Mouse (Mus musculus) adrenal gland, postnatal 36 days (tissue): ENCODE measurements at regions not wholly inside any gene's neighbourhood (a gene's known extent, or its start where the extent isn't known, plus 50 kb on each side); places are given as distances from the start of the nearest gene placed in this dataset.

Experiments used
- DNase-seq, 2 experiments: peaks; one replicate each; pipeline ENCODE4 v3.0.0; 2021; ENCODE audit warnings: mixed read lengths in 1 of 2

GRCm38 (mm10) chr1:158163411-158163810 is 192.7 kb downstream of the Brinp2 start:
- DNase-seq: no peak

DNA sequence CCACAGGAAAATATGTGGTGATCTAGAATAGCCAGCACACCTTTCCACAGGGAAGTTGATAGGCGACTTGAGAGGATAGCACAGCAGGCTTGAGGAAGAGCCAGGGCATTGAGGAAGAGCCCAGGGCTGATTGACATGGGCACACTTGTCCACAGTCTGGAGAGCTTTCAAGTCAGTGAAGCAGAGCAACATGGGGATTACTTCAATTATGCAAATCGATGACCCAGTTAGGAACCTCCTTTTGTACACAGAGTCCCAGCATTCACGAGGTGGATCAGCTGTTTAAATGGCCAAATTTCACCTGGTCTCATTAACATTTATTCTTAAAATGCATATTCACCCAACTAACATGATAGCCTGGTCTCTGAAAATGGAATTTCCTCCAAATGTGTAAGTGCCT is 186.1 kb downstream of the Brinp2 start:
- DNase-seq: no peak

DNA sequence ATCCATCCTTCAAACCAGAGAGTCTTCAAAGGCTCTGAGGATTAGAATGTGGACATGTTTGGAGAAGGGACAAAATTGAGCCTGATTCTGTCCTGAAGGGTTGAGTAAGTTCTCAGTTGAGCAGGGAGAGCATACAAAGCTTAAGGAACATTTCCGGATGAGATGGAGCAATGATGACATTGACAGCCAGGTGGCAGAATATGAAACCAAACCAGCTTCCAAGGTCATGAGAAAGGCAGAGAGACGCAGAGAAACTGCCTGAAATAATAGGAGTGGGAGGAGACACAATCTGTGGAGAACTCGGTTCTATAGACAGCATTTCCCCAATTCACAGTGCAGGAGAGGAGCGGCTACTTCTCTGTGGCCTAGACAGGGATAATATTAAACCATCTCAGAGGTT is 176.0 kb downstream of the Brinp2 start:
- no peak for DNase-seq

- no peak for DNase-seq
Measured at GRCm38 (mm10) chr1:158181296-158181695, 174.8 kb downstream of the Brinp2 start.

DNA sequence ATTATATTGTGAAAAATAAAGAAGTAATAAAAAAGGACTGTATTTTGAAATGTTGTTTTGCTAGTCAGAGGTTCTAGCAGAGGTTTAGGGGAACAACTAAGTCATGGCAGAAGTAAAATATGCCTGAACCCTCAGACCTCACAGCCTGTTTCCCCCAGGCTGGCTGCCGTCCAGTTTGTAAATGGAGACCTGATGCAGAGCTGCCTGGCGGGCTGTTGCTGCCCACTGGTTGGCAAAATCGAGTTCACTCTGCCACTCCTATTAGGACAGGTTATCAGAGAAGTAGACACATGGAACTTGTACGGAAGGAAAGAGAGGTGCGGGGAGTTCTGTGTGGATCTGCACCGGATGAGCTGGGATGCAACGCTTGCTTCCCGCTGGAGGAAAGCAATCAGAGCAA is 168.5 kb downstream of the Brinp2 start:
- no peak for DNase-seq

- no peak for DNase-seq
Measured at GRCm38 (mm10) chr1:158192841-158193551, 163.1 kb downstream of the Brinp2 start.

DNA sequence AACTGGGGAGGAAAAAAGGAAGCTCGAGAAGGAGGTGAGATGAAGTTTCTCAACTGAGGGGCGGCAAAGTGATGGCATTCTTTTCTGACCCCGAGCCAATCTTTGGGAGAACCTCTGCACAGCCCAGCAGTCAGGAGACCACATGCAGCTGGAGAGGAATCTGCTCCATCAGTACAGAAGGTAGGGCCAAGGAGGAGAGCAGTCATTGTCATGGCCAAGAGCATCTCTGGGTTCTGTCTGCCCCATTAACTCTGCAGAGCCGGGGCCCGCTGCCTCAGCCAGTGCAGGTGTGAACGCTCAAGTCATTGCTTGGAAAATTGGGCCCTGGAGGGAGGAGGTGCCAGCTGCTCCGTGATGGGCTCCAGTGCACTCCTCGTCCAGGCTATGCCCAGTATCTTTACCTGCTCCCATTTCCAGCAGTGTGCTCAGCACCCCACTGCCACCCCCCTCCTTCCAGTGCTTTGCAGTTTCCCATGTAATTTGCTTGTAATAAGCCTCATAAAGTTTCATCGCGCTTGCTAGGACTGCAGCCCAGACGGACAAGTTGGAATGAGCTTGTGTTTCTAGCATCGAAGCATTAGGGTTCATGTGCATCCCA is 162.1 kb downstream of the Brinp2 start:
- no peak for DNase-seq
